7 mouse cellular contexts compared by ENCODE assay signal in the genomic region with DNA sequence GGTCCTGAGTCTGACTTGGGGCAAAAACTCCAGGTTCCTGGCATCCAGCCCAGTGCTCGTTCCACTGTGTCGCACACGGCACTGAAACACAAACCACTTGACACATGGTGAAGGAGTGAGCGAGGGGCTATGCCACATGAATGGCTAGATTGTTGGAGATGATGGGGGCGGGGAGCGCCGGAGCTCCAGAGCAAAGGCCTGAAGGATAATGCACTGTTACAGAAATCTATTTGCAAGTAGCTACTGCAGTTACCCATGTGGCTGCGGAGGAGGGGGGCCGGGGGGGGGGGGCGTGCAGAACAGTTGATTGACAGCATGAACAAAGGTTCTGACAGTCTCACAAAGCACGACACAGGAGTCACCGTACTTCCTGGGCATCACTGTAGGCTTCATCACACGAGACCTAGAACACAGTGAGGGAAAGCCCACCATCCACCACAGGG.
DNase-seq lines count a peak whose midpoint lies in the region; ATAC-seq and TF ChIP-seq lines count a peak whose summit lies in the region.

No protein-coding gene starts in this region.

- H3K9ac ChIP-seq in heart, embryonic 12.5 days = no peak overlapping the region

- TF ChIP-seq POLR2A in brain, embryonic 14.5 days (IDR thresholded peaks at IDR 0.05; ENCODE audit: borderline replicate concordance, extremely low read depth, insufficient read depth, insufficient read length, poor library complexity, severe bottlenecking) = no peak

- WGBS in embryonic facial prominence, embryonic 10.5 days = 24% methylated on average over 13 of the region's 13 CpGs
- 38% methylated on average over 12 of the region's 13 CpGs for WGBS in heart, embryonic 12.5 days

- peaks cover 30% of the 10 kb centered on the region for H3K27me3 ChIP-seq in embryonic facial prominence, embryonic 10.5 days (replicated peaks; ENCODE audit: low read depth, poor library complexity, severe bottlenecking)
- H3K27me3 ChIP-seq in heart, embryonic 12.5 days (replicated peaks) = no peaks in the 10 kb centered on the region

- no peak for TF ChIP-seq CTCF in brain, embryonic 14.5 days (IDR thresholded peaks at IDR 0.05; ENCODE audit: borderline replicate concordance, extremely low read depth, insufficient read depth, insufficient read length)

- no peak for ATAC-seq in heart, embryonic 12.5 days (ENCODE audit: insufficient number of reproducible peaks, low FRiP score)

- no peaks in the 10 kb centered on the region for H3K9me3 ChIP-seq in embryonic facial prominence, embryonic 10.5 days
- no peaks in the 10 kb centered on the region for H3K9me3 ChIP-seq in heart, embryonic 12.5 days (replicated peaks)

- peak; percentile 92 for DNase-seq in brain, embryonic 14.5 days (ENCODE audit: low read depth)
- peak; percentile 76 for DNase-seq in embryonic facial prominence, embryonic 10.5 days (ENCODE audit: low spot score)
- DNase-seq in kidney, adult 18-20 months = peak; percentile 64
- peak; percentile 31 for DNase-seq in lung, postnatal 36 days
- DNase-seq in thymus, postnatal 14 days = no peak
- no peak for DNase-seq in gastrocnemius, adult 8-10 months (ENCODE audit: low spot score in 2 of 2)

- H3K4me3 ChIP-seq in embryonic facial prominence, embryonic 10.5 days = no peak overlapping the region
- no peak overlapping the region for H3K4me3 ChIP-seq in heart, embryonic 12.5 days

- H3K36me3 ChIP-seq in embryonic facial prominence, embryonic 10.5 days (replicated peaks) = no peaks in the 10 kb centered on the region
- H3K36me3 ChIP-seq in heart, embryonic 12.5 days = no peaks in the 10 kb centered on the region

- H3K4me1 ChIP-seq in embryonic facial prominence, embryonic 10.5 days = peaks cover 41% of the 10 kb centered on the region
- H3K4me1 ChIP-seq in heart, embryonic 12.5 days (replicated peaks) = peaks cover 11% of the 10 kb centered on the region

- H3K4me2 ChIP-seq in heart, embryonic 12.5 days = no peak overlapping the region

- peak overlapping the region; percentile 62 for H3K27ac ChIP-seq in embryonic facial prominence, embryonic 10.5 days (replicated peaks)
- H3K27ac ChIP-seq in heart, embryonic 12.5 days (ENCODE audit: poor library complexity, severe bottlenecking) = no peak overlapping the region

Comparison
In these comparisons a context has a peak if more than half of its experiments do, and no peak if none do; other contexts are left out.
1. DNase-seq: peak in brain, embryonic 14.5 days (single experiment), embryonic facial prominence, embryonic 10.5 days (single experiment), kidney, adult 18-20 months (single experiment) and lung, postnatal 36 days (single experiment); none in thymus, postnatal 14 days (single experiment) and gastrocnemius, adult 8-10 months (0 of 2).